Mouse (Mus musculus) heart, postnatal 10 days (tissue): Measurements from ENCODE around the gene Pdzk1. TPM values are rescaled to one million over a fixed set of nuclear protein-coding genes. Genes with fewer than 3 reads are reported as not detected.
A peak's percentile ranks its signal among the peaks of the same experiment; 100 is the strongest.

Source experiments
- DNase-seq, 2 experiments: peaks; one replicate each; pipeline ENCODE4 v3.0.0; 2021
- intact Hi-C: fragments of 180-260 bp; cut with DNase I; formaldehyde crosslinking; loops from one replicate; pipeline ENCODE4 v1.15.1; 2025
- total RNA-seq, 2 experiments: library from RNA; stranded (reverse); gene quantifications; 2 replicates each; pipeline ENCODE4 v1.2.3; 2021

Gene Pdzk1
- total RNA-seq, 2 experiments from 2014 or later = 0.17 to 0.31 TPM

DNA sequence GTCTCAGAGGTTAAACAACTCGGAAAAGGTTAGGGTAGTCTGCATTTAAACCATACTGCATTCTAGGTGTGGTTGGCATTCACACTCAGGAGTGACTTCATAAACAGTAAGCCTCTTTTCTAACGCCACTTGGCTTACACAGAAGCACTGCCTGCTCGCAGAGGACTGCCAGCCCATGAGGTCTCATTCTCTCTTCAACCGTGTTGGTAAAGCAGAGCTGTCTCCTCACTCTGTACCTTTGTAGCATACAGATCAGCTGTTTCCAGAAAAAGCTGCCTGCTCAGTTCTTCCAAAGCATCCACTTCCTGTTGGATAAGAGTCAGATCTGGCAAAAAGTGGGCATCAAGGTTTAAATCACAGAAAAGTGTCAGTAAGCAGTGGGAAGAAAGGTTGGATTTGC is 51.3 kb downstream of the Pdzk1 start:
- intact Hi-C loops = no loop called here
- no peak for DNase-seq

DNA sequence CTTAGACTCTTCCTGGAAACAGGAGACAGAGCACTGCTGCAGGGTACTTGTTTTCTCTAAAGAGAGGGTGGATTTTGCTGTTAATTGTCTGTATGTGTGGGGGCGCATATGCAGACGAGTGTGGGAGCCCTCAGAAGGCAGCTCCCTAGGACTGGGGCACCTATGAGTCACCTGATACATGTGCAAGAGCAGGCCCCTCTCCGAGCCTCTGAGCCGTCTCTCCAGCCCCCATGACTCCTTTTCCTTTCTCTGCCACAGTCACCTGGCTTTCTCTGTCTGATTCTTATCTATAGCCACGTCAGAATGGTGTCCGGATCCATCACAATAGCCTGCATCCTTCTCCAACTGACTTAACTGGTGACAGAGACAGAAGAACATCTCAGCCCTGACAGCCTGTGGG is 52.5 kb downstream of the Pdzk1 start:
- DNase-seq = no peak
- intact Hi-C loops = no loop called here

DNA sequence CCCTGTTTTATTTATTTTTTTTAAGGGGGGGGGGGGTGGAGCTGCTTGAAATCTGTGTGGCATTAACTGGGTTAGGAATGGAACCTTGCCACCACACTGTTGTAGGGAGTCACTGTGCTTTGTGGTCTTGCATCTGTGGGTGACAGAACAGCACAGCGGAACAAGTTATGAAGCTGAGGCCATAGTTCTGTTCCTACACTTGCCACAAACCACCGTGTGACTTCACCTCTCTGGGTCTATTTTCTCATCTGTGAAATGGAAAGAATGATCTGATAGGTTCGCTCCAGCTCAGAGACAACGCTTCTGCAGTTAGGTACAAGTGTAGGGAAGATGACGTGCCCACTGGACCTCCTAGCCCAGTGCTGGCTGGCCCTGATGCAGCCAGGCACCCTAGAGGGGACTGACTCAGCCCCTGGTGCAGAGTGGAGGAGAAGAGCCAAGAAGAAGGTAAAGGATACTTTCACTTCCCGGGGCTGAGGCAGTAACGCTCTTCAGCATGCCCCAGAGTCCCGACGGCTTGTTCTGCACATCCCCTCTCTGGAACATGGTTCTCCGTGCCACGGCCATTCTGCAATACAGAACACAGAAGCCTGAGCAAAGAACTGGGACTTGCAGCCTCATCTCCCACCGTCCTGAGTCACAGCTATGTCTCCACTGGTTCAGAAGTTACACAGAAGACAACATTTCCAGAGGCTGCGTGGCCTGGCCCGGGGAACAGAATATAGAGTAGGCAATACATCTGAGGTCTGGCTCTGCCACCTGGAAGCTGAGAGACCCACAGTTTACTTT is 53.2 kb downstream of the Pdzk1 start:
- no peak for DNase-seq
- intact Hi-C loops = no loop called here

DNA sequence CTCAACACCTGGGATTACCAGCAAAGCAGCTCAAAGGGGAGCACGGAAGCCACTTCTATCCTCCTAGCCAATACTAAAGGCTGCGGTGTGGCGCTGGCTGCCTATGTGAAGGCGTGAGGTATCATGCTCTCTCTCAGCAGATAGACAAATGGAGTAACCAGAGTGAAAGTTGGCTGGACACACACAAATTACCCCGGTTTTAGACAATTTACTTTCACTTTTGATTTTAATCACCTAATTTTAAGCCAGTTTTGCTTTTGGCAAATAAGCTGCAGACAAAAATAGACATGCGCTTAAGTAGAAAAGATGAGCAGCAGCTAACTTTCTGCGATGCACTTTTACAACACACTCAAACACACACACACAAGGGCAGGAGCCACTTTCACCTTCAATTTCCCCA is 54.6 kb downstream of the Pdzk1 start:
- intact Hi-C loops = no loop called here
- DNase-seq = no peak

DNA sequence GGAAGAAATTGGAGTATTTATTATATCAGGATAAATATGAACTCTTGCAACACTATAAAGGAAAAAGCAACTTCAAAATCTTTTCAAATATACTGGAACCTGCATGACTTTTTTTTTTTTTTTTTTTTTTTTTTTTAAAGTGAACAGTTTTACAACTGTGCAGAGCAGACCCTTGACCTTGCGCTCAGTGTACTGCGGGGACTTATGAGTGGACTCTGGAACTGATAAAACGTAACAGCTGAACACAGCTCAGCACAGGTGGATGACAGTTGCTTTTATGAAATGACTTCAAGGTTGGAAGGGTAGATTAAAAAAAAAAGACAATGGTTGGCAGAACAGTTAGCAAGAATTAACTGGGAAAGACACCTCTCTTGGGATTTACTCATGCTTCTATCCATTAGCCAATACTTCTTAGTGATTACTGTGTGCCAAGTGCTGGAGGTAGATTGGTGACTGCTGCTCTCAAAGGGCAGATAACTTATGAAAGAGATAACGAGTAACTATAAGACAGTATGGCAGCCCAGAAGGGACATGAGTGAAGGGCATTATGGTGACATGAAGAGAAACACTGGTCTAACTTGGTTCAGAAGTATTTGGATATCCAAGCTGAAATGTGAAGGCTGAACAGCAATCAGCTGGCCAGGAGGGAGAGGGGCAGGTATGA is 73.4 kb downstream of the Pdzk1 start:
- intact Hi-C loops = no loop called here
- no peak for DNase-seq

DNA sequence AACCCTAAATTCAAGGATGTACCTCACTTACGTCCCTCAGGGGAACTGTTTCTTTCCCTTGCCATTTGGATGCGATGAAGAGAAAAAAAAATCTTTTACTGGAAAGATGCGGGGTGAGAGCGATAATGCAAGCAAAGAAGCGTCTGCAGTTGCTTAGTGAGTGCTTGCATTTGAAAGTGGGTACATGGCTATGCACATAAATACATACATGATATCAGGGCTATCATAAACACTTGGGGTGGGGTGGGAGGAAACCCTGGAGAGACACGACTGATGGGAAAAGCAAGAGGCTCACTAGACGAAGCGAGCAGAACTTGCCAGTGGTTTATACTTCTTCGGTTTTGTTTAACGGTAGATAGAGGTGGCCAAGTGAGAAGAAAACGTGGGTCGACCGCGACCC is 75.3 kb downstream of the Pdzk1 start, which contains the start of gene Gja5:
Gja5 (plus strand) TSS at position 301 of the 400 bp plus-strand sequence.
- intact Hi-C loops = no loop called here
- DNase-seq = no peak

DNA sequence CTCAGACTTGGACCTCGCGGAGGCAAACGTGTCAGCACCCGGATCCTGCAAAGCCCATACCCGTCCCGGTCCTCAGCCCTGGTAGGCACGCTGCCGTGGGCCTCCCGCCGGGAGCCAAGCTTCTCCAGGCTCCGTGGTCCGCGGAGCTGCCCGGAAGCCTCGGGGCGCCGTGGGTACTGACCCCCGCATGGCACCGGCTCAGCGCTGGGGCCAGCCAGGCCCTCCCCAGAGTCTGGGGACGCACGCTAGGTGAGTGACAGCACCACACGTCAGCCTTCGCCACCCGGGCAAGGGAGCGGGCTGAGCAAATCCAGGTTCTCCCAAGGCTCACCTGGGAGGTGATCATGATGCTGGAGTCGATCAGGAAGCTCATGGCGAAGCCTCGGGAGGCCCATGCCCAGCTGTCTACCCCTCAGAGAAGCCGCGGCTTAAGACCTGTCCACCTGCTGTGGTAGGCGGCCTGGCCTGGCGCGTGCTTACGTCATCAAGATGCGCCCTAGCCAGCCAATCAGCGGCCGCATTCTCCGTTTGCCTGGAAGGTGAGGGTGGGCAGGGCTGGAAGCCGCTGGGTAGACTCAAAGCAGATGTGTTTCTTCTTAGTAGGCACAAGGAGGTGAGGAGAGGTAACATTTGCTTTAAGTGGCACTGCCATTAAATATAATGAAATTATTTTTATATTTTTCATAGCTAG is 75.9 kb downstream of the Pdzk1 start, which contains the start of gene Gpr89:
Gpr89 (minus strand) TSS at position 496 of the 691 bp plus-strand sequence.
- peak; percentile 94 to 96 for DNase-seq
- intact Hi-C loops = no loop called here

DNA sequence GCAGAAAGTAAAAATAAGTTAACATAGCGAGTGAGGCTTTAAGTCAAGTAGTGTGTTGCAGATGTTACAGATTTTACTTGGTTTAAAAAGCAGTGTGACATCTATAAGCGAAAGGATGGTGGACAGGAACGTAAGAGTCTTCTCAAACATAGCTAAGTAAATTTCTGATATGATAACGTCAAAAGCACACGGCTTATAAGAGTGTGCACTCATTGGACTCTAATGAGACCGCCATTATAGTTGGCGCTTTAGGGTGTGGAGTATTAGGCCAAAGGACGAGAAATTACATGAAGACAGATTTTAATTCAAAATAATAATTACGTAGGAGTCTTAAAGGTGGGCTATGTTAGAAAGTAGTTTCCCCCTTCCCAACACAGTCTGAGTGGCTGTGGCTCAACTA is 76.5 kb downstream of the Pdzk1 start:
- intact Hi-C loops = no loop called here
- DNase-seq = no peak

Other genes starting within 250 kb of the Pdzk1 start
- gene Polr3gl, start 235.1 kb upstream of the Pdzk1 start, total RNA-seq = 10 to 100 TPM; 24.3 to 30.9 TPM
- 1 to 10 TPM; 2.0 to 5.5 TPM for gene Ankrd34a, start 232.6 kb upstream of the Pdzk1 start, total RNA-seq
- gene Lix1l, start 228.1 kb upstream of the Pdzk1 start, total RNA-seq = 10 to 100 TPM; 40.1 to 54.6 TPM
- 10 to 100 TPM; 47.9 to 55.9 TPM for gene Rbm8a, start 199.4 kb upstream of the Pdzk1 start, total RNA-seq
- 10 to 100 TPM; 30.3 to 35.3 TPM for gene Pex11b, start 193.9 kb upstream of the Pdzk1 start, total RNA-seq
- under 1 TPM in 1 of 2 experiments, not detected in 1; 0.20 TPM for gene Gm42957, start 193.8 kb upstream of the Pdzk1 start, total RNA-seq
- gene Itga10, start 183.7 kb upstream of the Pdzk1 start, total RNA-seq = 1 to 10 TPM in 1 of 2 experiments, under 1 TPM in 1; 0.60 to 1.5 TPM
- gene Ankrd35, start 159.2 kb upstream of the Pdzk1 start, total RNA-seq = under 1 TPM; 0.55 to 0.60 TPM
- gene Pias3, start 132.9 kb upstream of the Pdzk1 start, total RNA-seq = 10 to 100 TPM; 23.7 to 24.6 TPM
- 1 to 10 TPM; 2.5 to 3.3 TPM for gene Nudt17, start 120.7 kb upstream of the Pdzk1 start, total RNA-seq
- 10 to 100 TPM; 22.2 to 26.1 TPM for gene Polr3c, start 101.7 kb upstream of the Pdzk1 start, total RNA-seq
- gene Rnf115, start 101.6 kb upstream of the Pdzk1 start, total RNA-seq = 10 to 100 TPM; 25.5 to 27.0 TPM
- gene Cd160, start 67 bp downstream of the Pdzk1 start, total RNA-seq = not detected
- 10 to 100 TPM; 22.9 to 24.2 TPM for gene Gja5, start 75.4 kb downstream of the Pdzk1 start, total RNA-seq
- 10 to 100 TPM; 20.5 to 23.8 TPM for gene Gpr89, start 76.1 kb downstream of the Pdzk1 start, total RNA-seq
- gene Gja8, start 96.7 kb downstream of the Pdzk1 start, total RNA-seq = not detected